Mouse (Mus musculus) embryonic facial prominence, embryonic 11.5 days (tissue): ENCODE data around the gene Arhgap19. TPM values are rescaled to one million over a fixed set of nuclear protein-coding genes. Genes with fewer than 3 reads are reported as not detected.

Experiments
- ATAC-seq: fragments of 200-750 bp; cut with Nextera tagmentation; replicated peaks from 2 replicates; pipeline ENCODE4 v1.8.0; 2017; ENCODE audit warnings: low read depth; ENCODE audit not compliant: insufficient number of reproducible peaks, low FRiP score, low TSS enrichment
- DNase-seq: peaks from one replicate; pipeline ENCODE4 v3.0.0-alpha.2; 2015; ENCODE audit warnings: low spot score
- H3K27ac ChIP-seq: fragments of 300-500 bp; sonication (generic); replicated peaks from 2 replicates; pipeline ENCODE4 v1.5.1; 2014; ENCODE audit warnings: mild to moderate bottlenecking, low read depth, low read length, control low read depth
- H3K27me3 ChIP-seq: fragments of 300-500 bp; sonication (generic); 2 replicates; pipeline ENCODE4 v1.6.1; 2014; ENCODE audit warnings: mild to moderate bottlenecking, low read length, moderate library complexity, mixed read lengths; ENCODE audit not compliant: control insufficient read depth, insufficient read depth
- H3K36me3 ChIP-seq: fragments of 300-500 bp; sonication (generic); replicated peaks from 2 replicates; pipeline ENCODE4 v1.6.1; 2014; ENCODE audit warnings: low read depth, mild to moderate bottlenecking, low read length, moderate library complexity, mixed read lengths; ENCODE audit not compliant: control insufficient read depth, insufficient read depth
- H3K4me1 ChIP-seq: fragments of 300-500 bp; sonication (generic); 2 replicates; pipeline ENCODE4 v1.6.1; 2014; ENCODE audit warnings: low read length, mixed read lengths; ENCODE audit not compliant: control insufficient read depth, insufficient read depth
- H3K4me2 ChIP-seq: fragments of 300-500 bp; sonication (generic); 2 replicates; pipeline ENCODE4 v1.6.1; 2014; ENCODE audit warnings: low read depth, mild to moderate bottlenecking, control low read depth, low read length, moderate library complexity
- H3K4me3 ChIP-seq: fragments of 300-500 bp; sonication (generic); 2 replicates; pipeline ENCODE4 v1.5.1; 2014; ENCODE audit warnings: low read depth, low read length, control low read depth
- H3K9ac ChIP-seq: fragments of 300-500 bp; sonication (generic); replicated peaks from 2 replicates; pipeline ENCODE4 v1.6.1; 2014; ENCODE audit warnings: mild to moderate bottlenecking, control low read depth, low read length
- H3K9me3 ChIP-seq: fragments of 300-500 bp; sonication (generic); replicated peaks from 2 replicates; pipeline ENCODE4 v1.6.1; 2016; ENCODE audit warnings: mild to moderate bottlenecking, low read length, inconsistent platforms, mixed read lengths; ENCODE audit not compliant: control insufficient read depth
- WGBS: fragments of 180-500 bp; shearing (Covaris S2); extraction: QIAGEN DNeasy Blood & Tissue Kit; methylation state at CpG from one replicate; pipeline ENCODE4 v1.1.7; 2014; 5-methylcytosine and 5-hydroxymethylcytosine counted together
- polyA plus RNA-seq: library from polyadenylated mRNA; unstranded; fragments of >200 nt; fragmentation: Nextera tagmentation; extraction: Ambion mirVana; gene quantifications from 2 replicates; pipeline ENCODE4 v1.2.1, GENCODE M21; 2014

Gene Arhgap19
- polyA plus RNA-seq, 1 experiment from 2014 or later, result 48.1 TPM

DNA sequence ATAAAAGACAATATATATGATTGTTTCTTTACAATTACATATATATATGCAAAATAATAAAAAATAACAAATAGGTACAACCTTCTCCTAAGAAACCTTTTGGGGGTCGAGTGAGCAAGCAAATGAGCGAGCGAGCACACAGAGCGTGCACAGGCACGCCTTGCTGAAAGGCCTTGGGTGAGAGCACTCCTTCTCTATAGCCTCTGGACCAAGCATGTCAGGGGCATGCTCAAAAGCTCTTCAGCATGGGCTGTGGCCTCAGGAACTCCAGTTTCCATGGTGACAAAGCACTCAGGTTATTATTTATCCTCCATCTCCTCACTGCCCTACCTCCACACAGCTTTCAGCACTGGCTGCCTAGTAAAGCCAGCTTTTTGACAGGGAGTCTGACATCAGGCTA lies 35.2 kb downstream of the Arhgap19 start:
- DNase-seq (peak; percentile 52), ATAC-seq (no peak; the same call in 1 of the 2 replicates)
- no peaks in the 10 kb centered on the region for H3K4me1 ChIP-seq
- H3K27me3 ChIP-seq, result no peaks in the 10 kb centered on the region
- H3K4me3 ChIP-seq, result no peak overlapping the region
- H3K27ac ChIP-seq, result no peak overlapping the region
- H3K36me3 ChIP-seq, result no peaks in the 10 kb centered on the region; the same call in 1 of the 2 replicates
- no peak overlapping the region for H3K9ac ChIP-seq
- H3K4me2 ChIP-seq, result no peak overlapping the region
- no peaks in the 10 kb centered on the region for H3K9me3 ChIP-seq
- WGBS, result 63% methylated on average over 5 of the region's 5 CpGs

DNA sequence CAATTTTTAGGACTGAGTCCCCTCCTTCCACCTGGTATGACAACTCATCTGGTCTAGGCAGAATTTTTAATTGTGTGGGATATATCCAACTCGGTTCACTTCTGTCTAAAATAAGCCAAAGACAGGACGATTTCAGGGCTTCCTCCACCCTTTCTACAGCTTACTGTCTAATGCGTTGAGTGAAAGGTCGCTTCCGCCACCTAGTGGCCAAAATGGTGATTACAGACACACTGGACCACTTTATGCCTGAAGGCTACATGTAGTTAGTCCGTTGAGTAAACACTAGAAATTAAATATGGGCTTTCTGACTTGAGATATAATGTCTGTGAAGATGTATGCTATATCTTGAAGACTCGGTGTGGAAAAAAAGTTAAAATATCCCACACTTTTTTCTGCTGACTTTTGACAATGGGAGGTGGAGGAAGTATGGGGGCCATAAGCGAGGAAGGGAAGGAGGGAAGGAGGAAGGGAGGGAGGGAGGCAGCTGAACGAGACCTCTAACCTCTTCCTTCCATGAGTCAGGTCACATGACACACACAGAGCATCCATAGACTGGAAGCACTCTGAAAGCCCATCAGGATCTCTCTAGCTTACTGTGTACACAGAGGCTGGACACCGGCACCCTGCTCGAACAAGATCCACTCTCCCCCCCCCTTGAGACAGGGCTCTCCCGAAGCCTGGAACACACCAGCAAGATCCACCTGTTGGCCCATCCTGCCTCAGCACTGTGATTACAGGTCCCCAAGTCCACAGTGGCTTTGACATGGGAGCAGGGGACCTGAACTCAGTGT lies 37.8 kb downstream of the Arhgap19 start:
- Histone ChIP-seq H3K4me2 (no peak overlapping the region), H3K4me1 (no peaks in the 10 kb centered on the region), H3K9me3 (no peaks in the 10 kb centered on the region), H3K4me3 (no peak overlapping the region), H3K27ac (no peak overlapping the region), H3K27me3 (no peaks in the 10 kb centered on the region), H3K9ac (no peak overlapping the region), H3K36me3 (no peaks in the 10 kb centered on the region; the same call in 1 of the 2 replicates)
- 31% methylated on average over 12 of the region's 12 CpGs for WGBS
- DNase-seq, result peak; percentile 94
- ATAC-seq, result no peak

DNA sequence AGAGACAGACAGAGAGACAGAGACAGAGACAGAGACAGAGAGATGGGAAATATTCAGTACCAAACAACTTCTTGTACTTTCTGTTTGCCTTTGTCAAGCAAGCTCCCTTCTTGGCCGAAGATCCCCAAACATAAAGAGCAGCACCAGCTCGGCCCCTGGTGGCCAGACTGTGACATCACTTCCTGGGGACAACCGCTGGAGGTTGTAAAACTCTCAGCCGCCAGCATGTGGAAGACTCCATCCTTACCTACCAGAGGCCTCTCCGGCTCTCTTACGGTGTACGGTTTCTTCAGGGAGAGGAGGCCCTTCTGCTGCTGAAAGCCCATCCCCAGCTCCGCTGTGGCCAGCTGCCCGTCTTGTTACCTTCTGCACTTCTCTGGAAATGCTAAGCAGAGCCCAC lies 40.3 kb downstream of the Arhgap19 start:
- H3K27ac ChIP-seq, result no peak overlapping the region
- ATAC-seq (no peak), DNase-seq (peak; percentile 55)
- H3K4me1 ChIP-seq, result no peaks in the 10 kb centered on the region
- no peak overlapping the region for H3K4me3 ChIP-seq
- 42% methylated on average over 9 of the region's 9 CpGs for WGBS
- no peaks in the 10 kb centered on the region for H3K9me3 ChIP-seq
- no peak overlapping the region for H3K9ac ChIP-seq
- no peaks in the 10 kb centered on the region for H3K36me3 ChIP-seq
- H3K27me3 ChIP-seq, result no peaks in the 10 kb centered on the region
- H3K4me2 ChIP-seq, result no peak overlapping the region

DNA sequence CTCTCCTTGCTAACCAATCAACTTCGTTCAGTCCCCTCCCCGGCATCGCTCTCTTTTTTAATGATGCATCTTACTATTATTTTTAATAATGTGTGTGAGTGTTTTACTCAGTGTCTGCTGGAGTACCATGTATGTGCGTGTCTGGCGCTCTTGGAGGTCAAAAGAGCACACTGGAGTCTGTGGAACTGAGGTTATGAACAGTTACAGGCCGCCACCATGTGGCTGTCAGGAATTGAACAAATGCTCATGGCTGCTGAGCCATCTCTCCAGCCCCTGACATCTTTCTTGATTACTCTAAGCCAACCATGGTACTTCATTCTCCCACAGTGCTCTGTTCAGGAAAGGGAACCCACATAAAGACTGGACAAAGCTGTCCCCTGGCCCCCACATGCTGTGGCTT lies 42.1 kb downstream of the Arhgap19 start:
- Histone ChIP-seq H3K4me2 (no peak overlapping the region), H3K4me1 (no peaks in the 10 kb centered on the region), H3K36me3 (no peaks in the 10 kb centered on the region), H3K9me3 (no peaks in the 10 kb centered on the region), H3K27me3 (no peaks in the 10 kb centered on the region), H3K27ac (no peak overlapping the region), H3K4me3 (no peak overlapping the region), H3K9ac (no peak overlapping the region)
- DNase-seq, result no peak
- 83% methylated on average over 6 of the region's 6 CpGs for WGBS
- ATAC-seq, result no peak

DNA sequence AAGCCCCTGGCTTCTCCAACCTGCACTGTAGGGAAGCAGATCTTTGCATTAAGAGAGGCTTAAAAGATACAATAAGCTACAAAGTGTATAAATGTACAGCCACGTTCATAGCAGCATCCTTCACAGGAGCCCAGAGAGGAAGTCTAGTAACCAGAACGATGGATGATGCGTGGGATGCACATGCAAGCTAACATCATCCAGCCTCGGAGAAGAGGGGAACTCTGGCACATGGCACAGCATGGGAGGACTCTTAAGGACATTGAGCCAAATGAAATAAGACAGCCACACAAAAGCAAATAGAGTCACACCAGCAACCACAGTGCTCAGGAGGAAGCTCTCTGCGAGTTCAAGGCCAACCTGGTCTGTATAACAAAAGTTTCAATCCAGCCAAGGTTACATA lies 42.6 kb downstream of the Arhgap19 start:
- 88% methylated on average over 5 of the region's 5 CpGs for WGBS
- Histone ChIP-seq H3K4me3 (no peak overlapping the region), H3K9me3 (no peaks in the 10 kb centered on the region), H3K27ac (no peak overlapping the region), H3K4me1 (no peaks in the 10 kb centered on the region), H3K27me3 (no peaks in the 10 kb centered on the region), H3K9ac (no peak overlapping the region), H3K36me3 (no peaks in the 10 kb centered on the region), H3K4me2 (no peak overlapping the region)
- ATAC-seq, result no peak
- no peak for DNase-seq

DNA sequence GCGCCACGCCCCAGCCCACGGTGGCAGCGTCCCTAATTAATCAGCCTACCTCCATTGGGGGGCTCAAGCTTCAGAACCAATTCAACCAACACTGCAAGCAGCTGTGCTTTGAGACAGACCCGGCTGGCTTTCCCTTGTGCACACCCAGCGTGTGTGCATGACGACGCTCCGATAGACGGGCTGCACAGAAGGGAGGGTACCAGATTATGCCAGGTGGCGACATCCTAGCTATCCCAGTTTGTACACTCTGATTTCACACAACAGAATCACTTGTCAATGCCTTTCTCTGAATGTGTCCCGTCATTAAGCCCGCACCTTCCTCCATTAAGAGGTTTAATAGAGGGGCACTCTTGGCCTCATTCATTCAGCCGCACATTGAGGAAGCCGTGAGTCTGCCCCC lies 47.1 kb downstream of the Arhgap19 start:
- H3K4me2 ChIP-seq, result no peak overlapping the region
- no peaks in the 10 kb centered on the region for H3K4me1 ChIP-seq
- no peak overlapping the region for H3K4me3 ChIP-seq
- H3K27ac ChIP-seq, result no peak overlapping the region
- H3K27me3 ChIP-seq, result no peaks in the 10 kb centered on the region
- H3K36me3 ChIP-seq, result no peaks in the 10 kb centered on the region
- no peak for ATAC-seq
- WGBS, result 77% methylated on average over 15 of the region's 15 CpGs
- no peak for DNase-seq
- H3K9me3 ChIP-seq, result no peaks in the 10 kb centered on the region
- no peak overlapping the region for H3K9ac ChIP-seq

DNA sequence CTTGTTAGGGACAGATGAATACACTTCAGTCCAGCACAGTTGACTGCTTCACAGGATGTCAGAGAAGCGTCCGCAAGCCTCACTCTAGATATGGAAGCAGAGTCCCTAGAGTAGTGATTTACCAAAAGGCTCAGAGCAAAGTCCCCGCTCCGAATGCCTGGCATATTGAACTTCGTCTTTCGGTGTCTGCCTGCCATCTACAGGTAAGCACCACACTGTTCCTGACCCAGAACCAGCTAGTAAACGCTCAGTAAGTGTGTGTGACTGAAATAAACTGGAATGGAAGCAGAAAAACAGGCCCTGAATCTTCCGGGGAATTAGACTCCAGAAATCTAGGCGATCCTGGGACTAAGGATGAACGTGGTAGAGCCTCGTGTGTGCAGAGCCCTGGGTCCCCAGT lies 49.9 kb downstream of the Arhgap19 start:
- no peak overlapping the region for H3K4me3 ChIP-seq

DNA sequence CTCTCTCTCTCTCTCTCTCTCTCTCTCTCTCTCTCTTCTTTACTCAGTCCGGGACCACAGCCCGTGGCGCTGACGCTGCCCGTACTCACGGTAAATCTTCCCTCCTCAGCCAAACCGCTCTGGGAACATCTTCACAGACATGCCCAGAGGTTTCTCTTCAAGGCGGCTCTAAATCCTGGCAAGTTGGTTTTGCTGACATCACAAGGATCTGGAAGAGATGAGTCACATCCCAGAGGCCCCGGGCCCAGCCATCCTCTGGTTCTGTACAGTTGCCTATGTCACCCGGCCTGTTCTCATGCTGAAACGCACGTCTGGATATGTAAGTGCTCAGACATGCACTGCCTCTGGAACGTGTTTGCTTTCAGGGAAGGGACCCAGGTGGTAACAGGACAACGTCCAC lies 54.4 kb downstream of the Arhgap19 start:
- DNase-seq (no peak), ATAC-seq (no peak)
- Histone ChIP-seq H3K9me3 (no peaks in the 10 kb centered on the region), H3K36me3 (no peaks in the 10 kb centered on the region), H3K27ac (no peak overlapping the region), H3K4me3 (no peak overlapping the region), H3K9ac (no peak overlapping the region), H3K27me3 (peaks cover 14% of the 10 kb centered on the region), H3K4me1 (peaks cover 4% of the 10 kb centered on the region; the same call in 1 of the 2 replicates), H3K4me2 (no peak overlapping the region)
- 90% methylated on average over 14 of the region's 14 CpGs for WGBS

More for the DNA sequence above, 49.9 kb downstream of the Arhgap19 start:
- H3K27me3 ChIP-seq, result no peaks in the 10 kb centered on the region
- ATAC-seq (no peak), DNase-seq (no peak)
- H3K9me3 ChIP-seq, result no peaks in the 10 kb centered on the region
- no peaks in the 10 kb centered on the region for H3K4me1 ChIP-seq
- no peaks in the 10 kb centered on the region for H3K36me3 ChIP-seq
- H3K4me2 ChIP-seq, result no peak overlapping the region
- 64% methylated on average over 11 of the region's 11 CpGs for WGBS
- no peak overlapping the region for H3K27ac ChIP-seq
- H3K9ac ChIP-seq, result no peak overlapping the region
